Mouse (Mus musculus) small intestine, adult 2 months (tissue): ENCODE data around the gene Tmed9.

ENCODE experiments used
- CTCF ChIP-seq: fragments of 200-500 bp; IDR thresholded peaks from 2 replicates; pipeline ENCODE4 v1.5.1; 2012; ENCODE audit warnings: low read depth, mild to moderate bottlenecking, control low read depth, inconsistent platforms, low read length, moderate library complexity, mixed read lengths; ENCODE audit not compliant: insufficient replicate concordance, insufficient read length; ENCODE audit errors: extremely low read depth
- POLR2A ChIP-seq: fragments of 200-500 bp; IDR thresholded peaks from 2 replicates; pipeline ENCODE4 v1.6.1; 2012; ENCODE audit warnings: low read depth, mild to moderate bottlenecking, control low read depth, inconsistent platforms, low read length, moderate library complexity

GRCm38 (mm10) chr13:55544792-55545191 lies 28.7 kb upstream of the Tmed9 start:
- no peak for TF ChIP-seq CTCF
- TF ChIP-seq POLR2A: no peak
